Mouse (Mus musculus) urinary bladder, adult 18-20 months (tissue): ENCODE measurements at regions not wholly inside any gene's neighbourhood (a gene's known extent, or its start where the extent isn't known, plus 50 kb on each side); places are given as distances from the start of the nearest gene placed in this dataset.
"Not testable (repeated sequence)": the region's sequence is repeated elsewhere in the genome, so short reads cannot be mapped to it uniquely, and the experiment has no call there.

Source experiments
- DNase-seq, 2 experiments: peaks; one replicate each; pipeline ENCODE4 v3.0.0; 2022; ENCODE audit warnings: low spot score in 2 of 2, mixed read lengths in 2 of 2

DNA sequence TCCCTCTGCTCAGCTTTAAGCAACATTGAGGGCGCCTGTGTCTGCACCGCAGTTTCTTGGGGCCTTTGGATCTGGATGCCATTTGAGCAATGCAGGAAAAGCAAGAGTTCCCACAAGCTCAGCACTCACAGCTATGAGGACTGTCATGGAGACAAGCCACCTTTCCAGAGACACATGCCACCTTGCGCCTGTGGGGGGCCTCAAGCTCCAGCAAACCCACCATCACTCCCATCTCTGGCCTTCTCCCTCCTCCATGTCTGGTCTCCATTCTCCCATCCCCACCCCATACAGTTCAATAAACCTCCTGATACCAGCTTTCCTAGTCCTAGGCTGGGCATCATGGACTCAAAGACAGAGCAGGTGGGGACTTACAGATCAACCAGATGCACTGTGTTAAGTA, 97.8 kb downstream of the Wdr11 start:
- no peak for DNase-seq

DNA sequence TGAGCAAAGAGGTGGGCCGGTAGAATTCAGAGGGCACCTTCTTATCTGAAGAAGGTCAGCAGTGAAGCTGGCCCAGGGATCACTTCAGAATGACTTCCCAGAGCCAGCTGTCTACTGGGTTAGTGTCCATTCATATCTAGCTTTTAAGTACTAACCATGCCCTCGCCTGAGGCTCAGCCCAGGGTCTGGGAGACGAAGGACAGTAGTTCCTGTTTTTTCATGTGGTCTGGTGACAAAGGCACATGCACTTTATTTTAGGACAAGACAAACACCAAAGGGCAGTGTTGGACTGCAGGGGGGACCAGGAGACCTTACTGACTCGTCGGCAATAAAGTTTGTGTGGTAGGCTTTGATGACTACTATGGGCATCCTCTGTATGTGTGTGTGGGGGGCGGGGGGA, 99.2 kb downstream of the Wdr11 start:
- no peak for DNase-seq

DNA sequence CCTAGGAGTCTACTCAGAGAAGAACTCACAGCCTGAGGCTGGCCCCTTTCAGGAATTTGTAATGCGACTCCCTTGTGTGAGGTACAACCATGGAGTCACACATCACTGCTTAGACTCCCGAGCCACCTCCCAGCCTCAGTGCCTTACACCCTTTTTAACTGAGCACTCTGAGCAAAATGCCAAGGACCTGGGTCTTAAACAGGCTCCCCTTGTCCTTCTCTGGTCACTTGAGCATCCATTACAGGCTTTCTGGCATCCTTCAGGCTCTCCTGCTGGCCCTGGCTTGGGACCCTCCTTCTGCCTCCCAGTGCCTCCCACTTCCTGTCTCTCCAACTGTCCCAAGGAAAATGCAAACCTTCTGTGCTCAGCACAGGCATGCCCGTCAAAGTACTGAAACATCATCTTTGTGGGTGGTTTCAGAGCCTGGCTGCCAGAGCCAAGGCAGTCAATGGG, 100.0 kb downstream of the Wdr11 start:
- DNase-seq = no peak

DNA sequence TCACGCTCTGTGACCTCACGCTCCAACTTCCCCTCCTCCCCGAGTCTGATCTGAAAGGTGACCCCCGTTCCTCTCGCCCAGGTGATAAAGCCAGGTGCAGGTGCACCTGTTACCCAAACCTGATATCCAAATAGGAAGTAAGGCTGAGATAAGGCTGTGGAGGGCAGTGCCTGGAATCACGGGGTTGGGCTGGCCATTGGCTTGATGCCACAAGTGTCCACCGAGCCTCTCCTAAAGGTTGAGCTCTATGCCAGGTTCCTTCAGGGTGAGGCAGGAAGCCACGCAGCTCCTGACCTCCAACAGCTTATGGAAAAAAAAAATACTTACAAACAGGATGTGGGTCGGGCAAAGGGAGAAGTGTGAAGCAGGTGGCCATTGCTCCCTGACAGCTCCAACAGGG, 102.0 kb downstream of the Wdr11 start:
- DNase-seq = no peak

DNA sequence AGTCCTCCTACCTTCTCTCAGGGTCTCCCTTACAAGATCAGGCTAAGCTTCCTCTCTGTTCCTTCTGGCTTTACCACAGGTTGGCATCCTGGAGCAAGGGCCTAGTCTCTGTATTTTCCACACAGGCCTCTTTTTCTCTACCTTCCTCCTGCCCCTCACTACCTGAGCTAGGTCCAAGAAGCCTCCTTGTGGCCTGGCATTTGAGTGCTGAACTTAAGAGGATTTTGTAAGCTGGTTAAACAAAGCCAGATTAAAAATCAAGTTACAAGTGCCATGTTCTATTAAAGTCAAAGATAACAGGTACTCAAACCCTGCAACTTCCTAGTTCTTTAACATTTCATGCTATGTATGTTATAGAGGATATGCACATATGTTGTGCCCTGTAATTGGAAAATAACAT, 102.5 kb downstream of the Wdr11 start:
- DNase-seq = no peak

DNA sequence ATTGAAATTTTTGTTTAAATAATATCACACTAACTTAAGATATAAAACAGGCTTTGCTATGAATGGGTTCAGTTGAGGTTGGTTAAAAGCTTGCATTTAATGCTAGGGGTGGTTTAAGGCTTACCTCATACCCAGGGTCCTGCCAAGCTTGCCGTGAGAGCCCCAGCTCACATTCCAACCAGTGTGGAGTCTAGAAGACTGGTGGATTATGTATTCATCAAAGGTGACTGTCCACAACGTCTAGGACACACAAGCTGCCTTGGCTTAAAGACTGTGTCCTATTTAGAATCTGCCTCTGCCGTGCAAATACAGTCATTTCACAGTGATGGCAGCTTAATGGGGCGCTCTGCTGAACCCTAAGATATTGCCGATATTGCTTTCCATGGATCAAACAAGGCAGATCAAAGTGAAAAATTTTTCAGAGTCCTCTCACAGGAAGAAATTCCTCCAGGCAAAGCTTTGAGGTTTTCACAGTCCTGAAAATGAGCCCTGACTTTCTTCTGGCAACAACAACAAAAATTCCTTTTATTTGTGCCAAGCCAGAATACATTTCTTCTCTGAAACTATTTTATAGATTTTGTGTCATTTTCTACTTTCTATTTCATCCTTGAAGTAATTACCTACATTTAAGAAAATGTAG, 108.4 kb downstream of the Wdr11 start:
- no peak for DNase-seq

DNA sequence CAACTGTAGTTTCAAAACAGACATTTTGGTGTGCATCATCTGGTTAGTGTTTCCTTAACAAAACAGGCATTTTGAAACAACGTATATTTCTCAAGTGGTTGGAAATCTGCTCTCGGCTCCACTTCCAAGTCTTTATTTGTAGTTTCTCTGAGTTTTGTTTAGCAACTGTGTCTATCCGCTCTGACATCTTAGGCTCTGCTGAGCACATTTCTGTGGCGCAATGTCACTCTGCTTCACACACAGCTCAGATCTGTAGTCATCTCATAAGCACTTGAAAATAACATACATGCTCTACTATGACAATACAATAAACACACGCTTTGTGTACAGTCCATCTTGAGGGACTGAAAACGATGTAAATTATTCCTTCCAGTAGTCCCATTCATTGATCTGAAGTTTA, 135.9 kb downstream of the Wdr11 start:
- no peak for DNase-seq

DNA sequence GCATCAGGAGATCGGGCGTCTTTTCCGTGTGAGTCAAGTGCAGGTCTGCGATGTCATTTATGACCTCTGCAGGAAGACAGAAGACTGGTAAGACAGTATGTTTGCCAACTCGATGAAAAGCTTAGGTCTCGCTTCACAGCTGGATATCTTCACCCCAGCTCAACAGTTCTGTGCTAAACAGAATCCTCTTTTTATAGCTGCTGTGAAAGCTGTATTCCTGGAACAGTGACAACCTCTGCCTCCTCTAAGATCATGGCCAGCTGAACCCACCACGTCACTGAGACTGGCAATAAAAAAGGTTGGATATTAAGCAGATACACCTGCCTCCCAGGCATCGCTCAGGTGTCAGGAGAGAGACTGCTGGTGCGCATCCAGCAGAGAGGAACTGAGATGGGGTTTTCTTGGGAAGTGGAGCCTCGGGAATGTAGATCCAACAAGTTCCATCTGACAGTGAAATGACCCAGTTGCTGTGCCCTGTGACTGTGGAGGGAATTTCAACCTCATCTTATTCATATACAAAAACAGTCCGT, 138.1 kb downstream of the Wdr11 start:
- DNase-seq = no peak

DNA sequence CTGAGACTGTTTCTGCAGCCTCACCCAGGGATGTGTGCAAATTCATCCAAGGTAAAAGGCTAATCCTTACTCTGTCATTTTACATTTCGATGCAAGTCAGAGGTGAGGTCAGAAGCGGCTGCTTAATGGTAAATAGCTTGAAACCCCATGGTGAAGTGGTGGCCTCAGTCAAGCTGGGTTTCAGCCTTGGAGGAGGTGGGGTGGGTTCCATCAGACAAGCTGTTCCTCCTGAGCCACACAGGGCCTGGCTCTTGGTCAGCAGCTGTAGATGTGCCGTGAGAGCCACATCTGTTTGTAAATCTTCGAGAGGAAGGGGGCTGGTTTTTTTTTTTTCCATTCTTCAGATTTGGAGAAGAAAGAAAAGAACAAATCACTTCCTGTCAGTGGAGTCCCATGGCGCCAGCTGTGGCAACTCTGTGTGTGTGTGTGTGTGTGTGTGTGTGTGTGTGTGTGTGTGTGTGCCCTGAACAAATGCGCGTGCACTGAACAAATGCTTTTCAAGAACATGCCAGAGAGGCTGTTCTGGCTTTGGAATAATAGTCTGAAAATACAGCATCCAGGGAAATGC, 139.2 kb downstream of the Wdr11 start:
- no peak for DNase-seq

DNA sequence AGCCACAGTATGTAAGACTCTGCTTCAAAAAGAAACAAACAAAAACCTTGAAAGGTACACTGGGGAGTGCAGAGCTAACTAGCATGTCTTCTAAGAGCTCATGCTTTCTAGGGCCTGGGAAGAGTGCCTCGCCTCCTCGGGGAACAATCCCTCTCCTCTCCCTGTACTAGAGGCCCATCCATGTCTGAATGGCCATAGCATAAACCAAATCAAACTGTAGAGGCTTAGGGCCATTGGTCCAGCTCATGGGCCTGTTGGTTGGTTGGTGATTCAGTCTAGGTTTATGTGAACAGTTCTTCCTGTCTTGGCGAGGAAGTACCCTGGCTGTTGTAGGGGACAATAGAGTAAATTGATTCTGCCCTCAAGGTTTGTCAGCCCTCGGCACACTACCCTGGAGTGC, 151.0 kb downstream of the Wdr11 start:
- no peak for DNase-seq

DNA sequence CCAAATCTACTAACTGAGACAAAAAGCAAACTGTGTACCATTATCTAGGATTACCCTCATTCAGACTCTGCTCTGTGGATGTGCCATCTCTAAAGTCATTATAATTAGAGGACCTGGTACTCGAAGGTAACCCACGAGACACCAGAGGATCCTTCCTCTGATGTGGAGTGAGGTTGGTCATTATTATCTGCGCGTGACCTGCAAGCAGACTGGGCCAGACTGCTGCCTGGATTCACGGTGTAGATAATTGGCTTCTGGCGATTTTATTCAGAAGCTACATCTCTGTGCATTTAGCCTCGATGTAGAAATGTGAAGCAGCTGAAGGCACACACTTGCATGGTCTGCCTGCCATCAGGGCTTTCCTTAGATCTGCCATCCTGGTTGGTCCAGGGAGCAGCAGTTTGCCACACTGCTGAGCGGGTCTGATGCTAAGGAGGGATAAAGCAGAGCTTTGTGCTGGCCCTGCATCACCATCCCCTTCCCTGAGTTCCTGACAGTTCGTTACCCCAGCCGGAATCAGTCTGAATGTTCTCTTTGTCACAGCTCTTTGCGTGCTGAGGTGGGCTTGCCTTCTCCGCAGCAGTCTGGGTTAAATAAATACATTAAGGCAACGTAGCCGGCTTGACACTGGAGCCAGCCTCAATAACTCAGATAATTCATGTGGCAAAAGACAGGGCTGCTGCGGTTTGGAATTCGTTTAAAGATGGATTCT, 152.4 kb downstream of the Wdr11 start:
- no peak for DNase-seq

DNA sequence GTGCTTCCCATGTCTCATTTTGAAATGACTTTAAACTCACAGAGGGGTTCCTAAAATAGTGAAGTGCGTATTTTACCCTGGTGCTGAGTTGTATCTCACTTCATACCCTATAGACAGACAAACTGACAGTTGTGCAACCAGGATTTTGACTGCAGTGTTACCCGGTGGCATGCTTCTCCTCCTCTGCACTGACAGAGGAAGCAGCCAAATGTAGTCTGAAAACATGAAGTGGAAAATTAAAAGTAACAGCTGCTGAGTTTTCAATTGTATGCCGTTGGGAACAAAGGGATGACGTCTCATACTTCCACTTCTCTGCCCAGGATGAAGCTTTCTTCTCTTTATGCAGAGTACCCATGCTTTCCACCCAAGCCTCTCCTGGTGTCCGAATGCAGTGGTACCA, 155.0 kb downstream of the Wdr11 start:
- DNase-seq = no peak

DNA sequence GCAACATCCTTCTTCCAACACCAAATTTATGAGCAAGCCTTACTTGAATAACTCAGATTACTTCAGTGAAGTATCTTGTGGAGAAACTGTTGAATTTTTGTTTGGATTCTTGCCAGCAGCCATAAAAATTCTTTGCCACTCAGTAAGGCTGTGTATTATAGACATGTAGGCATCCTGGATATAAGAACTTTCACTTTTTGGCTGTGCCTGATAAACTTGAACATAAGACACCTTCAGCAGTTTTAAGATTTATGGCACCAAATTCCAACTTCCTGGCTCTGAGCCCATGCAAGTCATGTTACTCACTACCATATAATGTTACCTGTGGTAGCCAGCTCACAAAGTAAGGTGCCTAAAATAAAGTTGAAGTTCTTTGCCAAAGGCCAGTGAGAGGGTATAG, 159.3 kb downstream of the Wdr11 start:
- no peak for DNase-seq

DNA sequence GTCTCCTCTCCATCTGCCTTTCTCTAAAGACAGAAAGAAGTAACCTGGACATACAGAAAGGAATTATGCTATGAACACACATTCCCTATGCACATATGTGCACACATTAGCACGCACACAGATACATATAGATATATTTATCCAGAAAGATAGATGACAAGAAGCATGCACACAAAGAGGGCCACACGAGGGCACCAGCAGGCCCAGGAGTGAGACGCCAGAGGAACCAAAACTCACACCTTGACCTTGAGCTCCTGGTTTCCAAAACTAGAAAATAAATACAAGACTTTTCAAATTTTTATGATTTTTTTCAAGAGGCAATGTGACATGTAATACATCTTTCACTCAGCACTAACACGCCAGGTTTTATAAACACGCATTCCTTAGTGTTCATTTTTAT, 163.1 kb downstream of the Wdr11 start:
- no peak for DNase-seq

DNA sequence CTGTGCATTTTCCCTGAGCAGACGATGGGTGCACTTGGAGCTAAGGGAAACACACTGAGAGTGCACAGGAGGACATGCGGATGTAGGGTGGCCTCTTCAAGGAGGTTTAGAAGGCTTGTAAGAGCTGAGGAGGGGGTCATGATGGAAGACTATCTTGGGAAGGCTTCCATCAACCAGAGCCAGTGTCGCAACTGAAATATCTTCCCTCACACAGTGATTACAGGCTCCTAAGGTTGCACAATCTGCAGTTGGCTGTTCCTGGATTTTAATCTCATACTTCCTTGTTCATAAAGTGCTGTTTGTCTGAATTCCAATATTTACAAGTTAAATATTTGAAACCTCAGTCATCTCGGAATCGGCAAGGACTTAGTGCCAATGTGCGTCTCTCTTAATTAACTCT, 164.5 kb downstream of the Wdr11 start:
- no peak for DNase-seq

DNA sequence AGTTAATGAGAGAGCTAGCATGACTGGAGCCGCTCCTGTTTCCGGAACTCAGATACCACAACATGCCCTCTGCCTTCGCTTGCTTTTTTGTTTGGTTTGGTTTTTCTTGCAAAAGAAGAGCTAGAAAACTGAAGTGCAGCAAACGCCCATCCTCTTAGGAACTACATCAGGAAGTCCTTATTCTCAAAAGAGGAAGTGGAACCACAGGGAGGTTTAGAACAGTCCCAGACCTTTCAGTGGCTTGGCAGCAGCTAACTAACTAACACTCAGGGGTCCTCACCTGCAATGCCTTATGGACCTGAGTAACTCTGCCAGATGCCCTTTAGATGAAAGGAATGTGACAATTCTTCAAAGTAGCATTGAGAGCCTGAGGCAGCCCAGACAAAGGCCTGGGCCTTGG, 168.2 kb downstream of the Wdr11 start:
- no peak for DNase-seq

DNA sequence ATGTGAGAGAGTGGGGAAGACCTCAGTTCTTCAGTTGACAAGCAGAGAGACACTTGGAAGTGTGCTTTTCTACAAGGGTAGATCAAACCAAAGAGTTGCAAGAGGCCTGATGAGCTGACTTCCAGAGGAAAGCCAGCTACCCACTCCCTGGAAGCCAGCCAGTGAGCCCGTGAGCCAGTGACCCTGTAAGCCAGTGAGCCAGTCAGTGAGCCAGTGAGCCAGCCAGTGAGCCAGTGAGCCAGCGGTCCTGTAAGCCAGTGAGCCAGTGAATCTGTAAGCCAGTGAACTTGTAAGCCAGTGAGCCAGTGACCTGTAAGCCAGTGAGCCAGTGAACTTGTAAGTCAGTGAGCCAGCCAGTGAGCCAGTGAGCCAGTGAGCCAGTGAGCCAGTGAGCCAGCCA, 168.7 kb downstream of the Wdr11 start:
- no peak for DNase-seq

DNA sequence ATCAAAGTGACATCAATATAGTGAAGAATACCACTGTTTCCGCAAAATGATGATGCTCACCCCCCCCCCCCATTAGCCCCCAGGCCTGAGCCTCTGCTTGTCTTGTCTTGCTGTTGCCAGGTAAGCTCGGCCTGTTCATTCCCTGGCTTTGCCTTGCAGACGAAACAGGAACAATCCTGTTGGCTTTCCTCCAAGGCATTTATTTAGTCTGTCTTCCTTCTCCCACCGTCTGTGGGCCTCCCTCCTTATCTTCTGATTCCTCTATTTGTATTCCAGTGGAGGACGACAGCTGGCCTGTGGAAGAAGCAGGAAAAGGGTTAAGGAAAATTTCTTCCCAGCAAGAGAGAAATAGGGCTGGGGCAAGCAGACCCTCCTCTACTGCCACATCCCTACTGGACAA, 172.1 kb downstream of the Wdr11 start:
- DNase-seq = no peak

DNA sequence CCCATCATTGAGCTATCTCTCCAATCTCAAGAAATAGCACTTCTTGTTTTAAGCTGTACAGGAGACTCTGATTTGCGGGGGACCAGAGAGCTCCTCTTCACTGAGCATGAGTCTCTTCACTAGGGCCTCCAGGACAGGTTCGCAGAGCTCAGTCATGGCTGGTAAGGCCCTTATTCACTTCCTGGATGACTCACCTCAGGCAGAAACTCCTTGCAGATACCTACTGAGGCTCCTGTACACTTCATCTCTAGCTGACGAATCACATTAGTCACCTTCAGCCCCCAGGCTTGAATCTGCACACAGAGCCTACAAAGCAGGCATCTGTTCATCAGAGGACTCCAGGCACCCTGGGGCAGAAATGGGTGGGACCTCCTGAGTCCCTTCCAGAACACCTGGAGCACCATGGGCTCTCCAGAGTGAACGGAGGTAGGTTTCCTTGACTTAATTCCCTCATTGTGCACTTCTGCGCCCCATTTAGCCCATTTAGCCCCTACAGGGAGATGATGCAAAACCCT, 172.8 kb downstream of the Wdr11 start:
- DNase-seq = no peak

DNA sequence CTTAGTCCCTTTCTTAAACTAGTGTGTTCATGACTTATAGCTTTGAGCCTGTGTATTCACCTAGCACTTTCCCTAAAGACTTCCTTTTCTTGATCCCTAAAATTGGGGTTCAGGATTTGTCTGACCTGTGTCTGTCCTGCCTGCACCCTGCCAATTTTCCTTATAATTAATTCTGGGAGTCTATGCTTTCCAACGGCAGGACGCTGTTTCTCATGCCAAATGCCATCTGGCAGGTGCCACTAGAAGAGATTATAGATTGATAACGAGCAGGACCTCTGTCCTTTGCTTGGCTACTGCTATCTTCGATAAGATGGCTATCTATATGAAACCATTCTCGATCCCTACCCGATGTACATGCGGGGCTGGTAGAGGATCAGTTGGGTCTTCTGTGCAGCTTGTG, 174.0 kb downstream of the Wdr11 start:
- no peak for DNase-seq

DNA sequence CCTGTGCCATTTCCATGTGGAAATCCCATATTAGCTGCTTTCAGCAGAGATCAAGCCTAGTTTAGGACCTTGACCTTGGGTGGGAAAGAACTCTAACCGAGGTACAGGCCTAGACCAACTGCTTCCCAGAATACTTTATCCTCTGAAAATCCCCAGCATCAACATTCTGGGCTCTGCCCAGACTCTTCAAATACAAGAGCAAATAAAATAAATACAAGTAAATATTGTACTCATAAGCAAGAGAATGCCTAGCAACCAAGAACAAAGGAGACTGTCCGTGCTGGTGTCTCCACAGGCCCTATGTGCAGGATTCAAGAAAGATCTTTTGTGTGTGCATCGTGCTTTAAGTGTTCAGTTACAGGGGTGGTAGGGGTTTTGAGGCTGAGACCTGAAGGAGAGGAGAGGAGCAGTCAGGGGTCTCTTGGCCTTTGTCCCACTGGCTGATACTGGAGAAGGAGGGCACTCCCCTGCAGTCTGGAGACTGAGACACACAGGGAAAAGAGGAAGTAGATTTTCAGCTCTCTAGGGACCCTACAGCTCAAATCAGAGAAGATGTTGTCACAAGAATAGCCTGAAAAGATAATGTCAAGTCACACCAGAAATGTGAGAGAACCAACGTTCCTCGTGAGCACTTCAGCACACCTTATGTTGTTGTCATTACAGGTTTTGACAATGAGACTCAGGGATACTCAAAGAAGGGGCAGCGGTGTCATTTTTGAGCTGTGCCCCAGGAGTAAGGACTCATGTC, 174.6 kb downstream of the Wdr11 start:
- DNase-seq = no peak

DNA sequence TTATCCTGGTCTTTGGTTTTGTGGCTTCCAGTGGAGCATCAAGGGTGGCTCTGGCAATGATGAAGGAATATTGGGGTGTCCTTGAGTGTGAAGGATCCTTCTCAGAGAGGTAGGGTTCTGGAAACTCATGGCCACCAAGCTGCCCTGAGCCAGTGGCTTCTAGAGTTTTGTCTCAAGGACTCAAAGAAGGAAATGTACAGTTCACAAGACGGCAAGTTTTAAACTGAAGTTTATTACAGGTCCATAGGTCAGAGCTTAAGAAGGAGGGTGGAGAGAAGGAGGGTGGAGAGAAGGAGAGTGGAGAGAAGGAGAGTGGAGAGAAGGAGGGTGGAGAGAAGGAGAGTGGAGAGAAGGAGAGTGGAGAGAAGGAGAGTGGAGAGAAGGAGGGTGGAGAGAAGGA, 178.0 kb downstream of the Wdr11 start:
- not testable (repeated sequence) for DNase-seq
